Mouse (Mus musculus) brain, embryonic 14.5 days (tissue): ENCODE data around the gene Atg4a-ps.

Experiments used
- CTCF ChIP-seq: fragments of 200-500 bp; IDR thresholded peaks from 2 replicates; pipeline ENCODE4 v1.5.1; 2012; ENCODE audit warnings: inconsistent platforms, mild to moderate bottlenecking, moderate library complexity, borderline replicate concordance; ENCODE audit not compliant: insufficient read depth, insufficient read length; ENCODE audit errors: extremely low read depth
- POLR2A ChIP-seq: fragments of 200-500 bp; IDR thresholded peaks from 2 replicates; pipeline ENCODE4 v1.6.1; 2012; ENCODE audit warnings: mild to moderate bottlenecking, inconsistent platforms, borderline replicate concordance; ENCODE audit not compliant: poor library complexity, insufficient read depth, insufficient read length, severe bottlenecking; ENCODE audit errors: extremely low read depth

DNA sequence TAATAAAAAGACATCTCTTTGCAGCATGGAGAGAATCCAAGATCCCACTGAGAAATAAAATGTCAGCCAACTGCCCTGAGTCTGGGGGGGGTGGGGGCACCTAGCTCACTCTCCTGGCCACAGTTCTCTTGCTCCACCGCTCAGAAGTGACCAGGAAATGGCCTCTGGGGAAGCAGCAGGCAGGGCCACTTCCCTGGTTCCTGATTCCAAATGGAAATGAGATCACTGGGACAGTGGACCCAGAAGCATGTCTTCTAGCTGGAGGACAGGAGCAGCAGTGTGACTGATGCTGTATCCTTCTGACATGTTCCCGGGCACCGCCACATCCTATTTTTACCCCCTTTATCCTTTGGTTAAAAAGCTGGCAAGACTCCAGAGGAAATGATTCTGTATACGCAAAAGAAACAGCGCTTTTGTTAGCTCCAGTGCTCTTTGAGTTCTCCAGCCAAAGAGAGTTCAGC, 21.2 kb downstream of the Atg4a-ps start:
- TF ChIP-seq CTCF (no peak), POLR2A (no peak)
